Mouse (Mus musculus): ENCODE data around the gene Tead1. TPM values are rescaled to one million over a fixed set of nuclear protein-coding genes. Genes with fewer than 3 reads are reported as not detected.
A peak's percentile ranks its signal among the peaks of the same experiment; 100 is the strongest.

Gene Tead1
- polyA plus RNA-seq, 1 experiment from 2014 or later, result 1.5 TPM

DNA sequence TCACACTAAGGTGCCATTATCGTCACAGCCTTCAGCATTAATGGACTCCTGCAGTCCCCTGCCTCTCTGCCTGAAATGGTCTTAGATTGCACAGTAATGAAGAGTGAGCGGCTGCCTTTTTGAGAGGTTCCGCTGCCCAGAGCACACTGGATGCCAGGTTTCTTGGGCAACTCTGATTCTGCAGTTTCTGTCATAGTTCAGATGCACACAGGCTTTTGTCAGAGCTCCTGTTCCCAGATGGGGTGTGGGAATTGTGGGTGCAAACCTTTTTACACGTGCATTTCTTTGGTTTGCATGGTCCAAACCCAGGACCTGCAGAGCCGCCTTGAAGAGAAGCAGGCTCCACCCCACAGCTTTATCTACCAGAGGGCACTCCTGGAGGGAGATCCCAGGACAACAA is 19.3 kb upstream of the Tead1 start:
- ATAC-seq (ENCODE audit: low read depth), result no peak
- no peak overlapping the region for H3K4me3 ChIP-seq (ENCODE audit: low read depth, low read length)

DNA sequence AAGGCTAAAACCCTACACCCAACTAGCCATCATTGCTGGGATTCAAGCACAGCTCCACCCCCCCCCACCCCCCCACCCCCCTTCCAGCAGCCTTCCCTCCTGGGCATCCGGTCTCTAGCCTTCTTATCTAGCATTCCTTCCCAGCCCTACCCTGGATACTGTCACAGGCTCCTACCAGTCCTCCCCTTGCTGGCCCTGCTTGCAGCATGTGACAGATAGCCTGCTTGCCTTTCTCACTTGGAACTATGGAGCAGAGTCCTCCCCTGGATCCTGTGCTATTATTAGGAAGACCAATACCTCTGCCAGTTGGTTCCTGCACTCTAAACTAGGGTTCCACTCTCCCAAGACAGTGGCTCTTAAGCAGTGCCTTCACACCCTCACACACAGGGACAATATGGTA is 18.8 kb upstream of the Tead1 start:
- Histone ChIP-seq H3K36me3 (ENCODE audit: control insufficient read depth, insufficient read depth) (no peaks in the 10 kb centered on the region), H3K4me2 (ENCODE audit: low read depth, low read length) (no peak overlapping the region), H3K9me3 (replicated peaks; ENCODE audit: control insufficient read depth, low read length) (no peaks in the 10 kb centered on the region), H3K27me3 (ENCODE audit: control insufficient read depth, insufficient read depth, low read depth, low read length) (no peaks in the 10 kb centered on the region), H3K4me3 (ENCODE audit: low read depth, low read length) (no peak overlapping the region), H3K9ac (ENCODE audit: low read depth, low read length) (no peak overlapping the region), H3K4me1 (ENCODE audit: control insufficient read depth, low read depth, low read length) (no peaks in the 10 kb centered on the region), H3K27ac (ENCODE audit: low read length) (no peak overlapping the region)
- WGBS (ENCODE audit: insufficient replicate concordance), result 38% methylated on average over 1 of the region's 1 CpGs
- 0 out of 2 replicates have a peak, but pooled peaks have one; percentile 30 for ATAC-seq (ENCODE audit: low read depth)

More for the DNA sequence above, 19.3 kb upstream of the Tead1 start:
- 45% methylated on average over 5 of the region's 5 CpGs for WGBS (ENCODE audit: insufficient replicate concordance)
- H3K27me3 ChIP-seq (ENCODE audit: control insufficient read depth, insufficient read depth, low read depth, low read length), result no peaks in the 10 kb centered on the region
- no peaks in the 10 kb centered on the region for H3K4me1 ChIP-seq (ENCODE audit: control insufficient read depth, low read depth, low read length)
- no peak overlapping the region for H3K4me2 ChIP-seq (ENCODE audit: low read depth, low read length)
- H3K27ac ChIP-seq (ENCODE audit: low read length), result no peak overlapping the region
- H3K9ac ChIP-seq (ENCODE audit: low read depth, low read length), result no peak overlapping the region
- H3K36me3 ChIP-seq (ENCODE audit: control insufficient read depth, insufficient read depth), result no peaks in the 10 kb centered on the region
- no peaks in the 10 kb centered on the region for H3K9me3 ChIP-seq (replicated peaks; ENCODE audit: control insufficient read depth, low read length)

DNA sequence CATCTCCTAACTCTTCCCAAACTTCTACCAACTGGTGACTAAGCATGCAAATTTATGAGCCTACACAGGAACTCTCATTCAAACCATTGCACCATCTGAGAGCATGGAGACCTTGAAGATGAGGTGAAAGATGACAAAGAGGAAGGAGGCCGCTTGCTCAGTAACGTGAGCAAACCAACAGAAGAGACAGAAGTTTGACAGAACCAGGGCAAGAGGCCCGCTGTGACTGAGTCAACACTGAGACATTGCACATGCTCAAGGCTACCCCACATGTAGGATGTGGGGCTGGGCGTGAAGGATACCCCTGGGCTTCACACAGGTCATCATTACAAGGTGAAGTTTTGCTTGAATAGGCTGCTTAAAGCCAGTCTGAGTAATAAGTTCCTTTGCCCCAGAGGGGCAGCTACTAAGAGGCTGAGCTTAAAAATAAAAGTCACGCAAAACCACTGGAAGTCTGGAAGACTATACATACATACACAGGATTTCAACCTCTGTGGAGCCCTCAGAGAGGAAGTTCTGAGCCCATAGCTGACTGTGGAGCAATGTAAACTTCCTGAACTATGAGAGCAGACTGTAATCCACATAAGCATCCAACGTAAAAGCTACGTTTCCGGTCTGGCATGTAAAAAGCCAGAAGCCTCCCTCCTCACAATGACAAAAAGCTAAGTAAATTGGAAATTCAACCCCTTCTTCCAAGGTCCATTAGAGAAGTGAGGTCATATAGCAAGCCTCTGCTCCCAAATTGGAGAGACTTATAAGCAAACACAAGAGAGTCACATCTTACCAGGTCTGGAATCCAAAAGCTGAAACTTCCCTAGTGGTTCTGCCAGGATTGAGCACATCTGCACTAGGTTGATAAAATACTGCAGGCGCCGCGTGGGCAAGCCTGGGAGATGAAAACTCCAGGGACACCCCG is 16.5 kb upstream of the Tead1 start:
- H3K36me3 ChIP-seq (ENCODE audit: control insufficient read depth, insufficient read depth), result no peaks in the 10 kb centered on the region
- no peak overlapping the region for H3K4me2 ChIP-seq (ENCODE audit: low read depth, low read length)
- no peaks in the 10 kb centered on the region for H3K9me3 ChIP-seq (replicated peaks; ENCODE audit: control insufficient read depth, low read length)
- 34% methylated on average over 12 of the region's 12 CpGs for WGBS (ENCODE audit: insufficient replicate concordance)
- no peak overlapping the region for H3K4me3 ChIP-seq (ENCODE audit: low read depth, low read length)
- H3K27me3 ChIP-seq (ENCODE audit: control insufficient read depth, insufficient read depth, low read depth, low read length), result no peaks in the 10 kb centered on the region
- 0 out of 2 replicates have a peak overlapping the region, but pooled peaks have one; percentile 22 for H3K27ac ChIP-seq (ENCODE audit: low read length)
- H3K4me1 ChIP-seq (ENCODE audit: control insufficient read depth, low read depth, low read length), result no peaks in the 10 kb centered on the region
- ATAC-seq (ENCODE audit: low read depth), result no peak
- H3K9ac ChIP-seq (ENCODE audit: low read depth, low read length), result no peak overlapping the region

DNA sequence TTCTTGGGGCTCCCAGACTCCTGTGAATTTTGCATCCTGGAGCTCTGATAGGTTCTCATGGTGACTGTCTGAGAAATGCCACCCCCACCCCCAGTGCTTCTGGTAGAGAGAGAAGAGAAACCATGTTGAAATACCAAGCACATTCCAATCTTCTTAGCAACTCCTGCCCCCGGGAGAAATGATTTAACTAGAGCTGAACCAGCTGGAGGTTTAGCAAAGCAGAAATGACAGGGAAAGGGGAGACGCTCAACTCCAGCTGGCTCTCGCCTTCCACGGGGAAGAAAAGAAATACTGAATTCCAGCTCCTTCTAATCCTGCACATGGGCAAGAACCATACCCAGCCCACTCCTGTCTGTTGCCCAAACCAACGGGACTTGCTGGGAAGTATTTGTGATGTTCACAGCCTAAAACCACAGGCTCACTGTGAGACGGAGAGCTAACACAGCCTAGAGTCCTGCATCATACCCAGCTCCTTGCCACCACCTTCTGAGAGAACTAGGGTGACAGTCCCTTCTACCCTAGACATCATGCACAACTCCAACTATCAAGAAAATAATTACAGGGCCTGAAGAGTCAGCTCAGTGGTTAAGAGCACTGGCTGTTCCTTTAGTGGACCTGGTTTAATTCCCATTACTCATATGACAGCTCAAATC is 15.7 kb upstream of the Tead1 start:
- no peak for ATAC-seq (ENCODE audit: low read depth)
- WGBS (ENCODE audit: insufficient replicate concordance), result 40% methylated on average over 6 of the region's 6 CpGs
- no peaks in the 10 kb centered on the region for H3K9me3 ChIP-seq (replicated peaks; ENCODE audit: control insufficient read depth, low read length)
- H3K4me3 ChIP-seq (ENCODE audit: low read depth, low read length), result no peak overlapping the region
- no peak overlapping the region for H3K9ac ChIP-seq (ENCODE audit: low read depth, low read length)
- 0 out of 2 replicates have a peak overlapping the region, but pooled peaks have one; percentile 22 for H3K27ac ChIP-seq (ENCODE audit: low read length)
- H3K36me3 ChIP-seq (ENCODE audit: control insufficient read depth, insufficient read depth), result no peaks in the 10 kb centered on the region
- no peaks in the 10 kb centered on the region for H3K27me3 ChIP-seq (ENCODE audit: control insufficient read depth, insufficient read depth, low read depth, low read length)
- H3K4me2 ChIP-seq (ENCODE audit: low read depth, low read length), result no peak overlapping the region
- no peaks in the 10 kb centered on the region for H3K4me1 ChIP-seq (ENCODE audit: control insufficient read depth, low read depth, low read length)

DNA sequence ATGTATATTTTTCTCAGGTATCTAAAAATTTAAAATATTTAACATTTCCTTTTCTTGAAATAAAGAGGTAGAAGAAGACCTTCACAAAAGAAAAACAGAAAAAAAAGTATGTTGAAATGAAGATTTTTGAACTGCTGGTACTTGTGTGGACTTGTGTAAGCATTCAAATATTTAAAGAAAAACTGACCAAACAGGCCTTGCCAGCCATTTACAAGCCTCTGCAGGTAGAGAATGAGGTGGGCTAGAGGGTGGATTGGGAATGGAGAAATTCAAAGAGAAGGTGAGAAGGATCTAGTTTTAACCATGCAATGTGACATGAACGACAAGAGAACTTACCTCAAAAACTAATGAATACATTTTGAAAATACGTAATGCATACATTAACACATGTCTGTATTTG is 9.1 kb upstream of the Tead1 start:
- Histone ChIP-seq H3K36me3 (ENCODE audit: control insufficient read depth, insufficient read depth) (no peaks in the 10 kb centered on the region), H3K4me2 (ENCODE audit: low read depth, low read length) (no peak overlapping the region), H3K9ac (ENCODE audit: low read depth, low read length) (no peak overlapping the region), H3K4me3 (ENCODE audit: low read depth, low read length) (no peak overlapping the region), H3K27ac (ENCODE audit: low read length) (no peak overlapping the region), H3K9me3 (replicated peaks; ENCODE audit: control insufficient read depth, low read length) (no peaks in the 10 kb centered on the region), H3K27me3 (ENCODE audit: control insufficient read depth, insufficient read depth, low read depth, low read length) (no peaks in the 10 kb centered on the region), H3K4me1 (ENCODE audit: control insufficient read depth, low read depth, low read length) (no peaks in the 10 kb centered on the region)
- ATAC-seq (ENCODE audit: low read depth), result no peak
- 71% methylated on average over 2 of the region's 2 CpGs for WGBS (ENCODE audit: insufficient replicate concordance)

DNA sequence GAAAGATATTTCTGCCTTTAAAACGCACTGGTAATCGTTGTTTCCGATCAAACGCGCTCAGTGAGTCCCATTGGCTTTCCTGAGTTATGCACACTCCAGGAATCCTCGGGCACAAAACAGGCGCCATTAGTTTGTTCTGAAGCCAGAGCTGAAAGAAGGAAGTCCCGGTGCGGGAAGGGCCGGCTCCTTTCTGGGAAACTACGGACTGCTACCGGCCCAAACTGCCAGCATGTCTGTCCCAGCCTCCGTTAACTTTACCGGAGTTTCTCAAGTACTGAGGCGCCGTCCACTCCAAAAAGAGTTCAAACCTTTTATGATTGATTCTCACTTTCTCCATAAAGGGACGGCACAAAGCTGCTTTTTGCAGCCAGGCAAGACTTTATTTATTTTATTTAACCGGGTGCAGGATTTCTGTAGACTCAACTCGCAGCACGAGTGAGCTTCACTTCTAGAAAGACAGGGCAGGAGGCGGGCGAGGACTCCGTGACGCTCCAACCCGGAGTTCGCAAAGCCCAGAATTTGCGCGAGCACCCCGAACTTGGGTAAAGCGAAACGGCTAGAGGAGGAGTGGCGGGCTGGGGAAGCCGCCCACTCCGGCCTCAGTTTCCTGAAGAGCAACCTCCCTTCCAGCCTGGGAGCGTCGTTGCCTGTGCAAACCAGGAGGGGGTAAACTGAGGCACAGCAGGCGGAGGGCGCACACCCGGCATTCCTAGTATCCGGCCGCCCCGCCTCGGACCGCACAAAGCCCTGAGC is 524 bp upstream of the Tead1 start:
- H3K9ac ChIP-seq (ENCODE audit: low read depth, low read length), result peak overlapping the region; percentile 42; the same call in 1 of the 2 replicates
- H3K9me3 ChIP-seq (replicated peaks; ENCODE audit: control insufficient read depth, low read length), result no peaks in the 10 kb centered on the region
- peak overlapping the region; percentile 50 for H3K27ac ChIP-seq (ENCODE audit: low read length)
- no peaks in the 10 kb centered on the region for H3K36me3 ChIP-seq (ENCODE audit: control insufficient read depth, insufficient read depth)
- ATAC-seq (ENCODE audit: low read depth), result peak; percentile 40
- peak overlapping the region; percentile 60 for H3K4me2 ChIP-seq (ENCODE audit: low read depth, low read length)
- peak overlapping the region; percentile 61 for H3K4me3 ChIP-seq (ENCODE audit: low read depth, low read length)
- WGBS (ENCODE audit: insufficient replicate concordance), result under 1% methylated on average over 44 of the region's 44 CpGs
- peaks cover 41% of the 10 kb centered on the region for H3K27me3 ChIP-seq (ENCODE audit: control insufficient read depth, insufficient read depth, low read depth, low read length)
- no peaks in the 10 kb centered on the region for H3K4me1 ChIP-seq (ENCODE audit: control insufficient read depth, low read depth, low read length)

DNA sequence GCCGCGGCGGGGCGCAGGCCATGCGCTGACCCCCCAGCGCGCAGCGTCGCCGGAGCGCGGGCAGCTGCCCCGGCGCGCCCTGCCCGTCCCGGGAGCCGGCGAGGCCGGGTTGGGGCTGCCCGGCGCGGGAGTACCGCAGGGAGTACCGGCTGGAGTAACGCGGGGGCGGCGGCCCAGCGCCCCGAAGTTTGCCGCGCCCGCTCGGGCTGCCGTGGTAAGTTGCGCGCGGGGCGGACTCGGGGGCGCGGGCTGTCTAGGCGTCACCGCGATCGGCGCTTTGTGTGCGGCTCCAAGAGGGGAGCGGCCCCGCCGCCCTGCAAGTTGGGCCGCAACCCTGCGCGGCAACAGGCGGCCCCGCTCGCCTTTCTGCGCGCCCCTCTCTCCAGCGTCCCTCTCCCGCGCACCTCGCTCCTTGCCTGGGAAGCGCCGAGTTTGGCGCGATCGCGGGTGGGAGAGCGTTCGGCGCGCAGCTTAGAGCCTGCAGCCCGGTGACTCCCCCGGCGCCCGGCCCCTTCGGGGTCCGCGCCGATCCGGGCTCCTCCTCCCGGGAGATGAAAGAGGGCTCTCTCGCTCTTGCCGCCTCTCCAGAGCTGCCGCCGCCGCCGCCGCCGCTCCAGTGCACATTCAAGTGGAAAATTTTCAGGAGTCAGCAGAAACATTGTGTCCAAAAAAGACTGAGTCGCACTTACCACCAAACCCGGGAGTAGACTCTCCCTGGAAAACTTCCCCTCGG is 561 bp downstream of the Tead1 start:
- peak overlapping the region; percentile 70 for H3K27ac ChIP-seq (ENCODE audit: low read length)
- H3K4me2 ChIP-seq (ENCODE audit: low read depth, low read length), result peak overlapping the region; percentile 60
- no peaks in the 10 kb centered on the region for H3K9me3 ChIP-seq (replicated peaks; ENCODE audit: control insufficient read depth, low read length)
- peaks cover 41% of the 10 kb centered on the region for H3K27me3 ChIP-seq (ENCODE audit: control insufficient read depth, insufficient read depth, low read depth, low read length)
- H3K9ac ChIP-seq (ENCODE audit: low read depth, low read length), result peak overlapping the region; percentile 56
- H3K36me3 ChIP-seq (ENCODE audit: control insufficient read depth, insufficient read depth), result no peaks in the 10 kb centered on the region
- ATAC-seq (ENCODE audit: low read depth), result peak; percentile 54
- WGBS (ENCODE audit: insufficient replicate concordance), result under 1% methylated on average over 65 of the region's 95 CpGs
- H3K4me1 ChIP-seq (ENCODE audit: control insufficient read depth, low read depth, low read length), result no peaks in the 10 kb centered on the region
- peak overlapping the region; percentile 61 for H3K4me3 ChIP-seq (ENCODE audit: low read depth, low read length)

DNA sequence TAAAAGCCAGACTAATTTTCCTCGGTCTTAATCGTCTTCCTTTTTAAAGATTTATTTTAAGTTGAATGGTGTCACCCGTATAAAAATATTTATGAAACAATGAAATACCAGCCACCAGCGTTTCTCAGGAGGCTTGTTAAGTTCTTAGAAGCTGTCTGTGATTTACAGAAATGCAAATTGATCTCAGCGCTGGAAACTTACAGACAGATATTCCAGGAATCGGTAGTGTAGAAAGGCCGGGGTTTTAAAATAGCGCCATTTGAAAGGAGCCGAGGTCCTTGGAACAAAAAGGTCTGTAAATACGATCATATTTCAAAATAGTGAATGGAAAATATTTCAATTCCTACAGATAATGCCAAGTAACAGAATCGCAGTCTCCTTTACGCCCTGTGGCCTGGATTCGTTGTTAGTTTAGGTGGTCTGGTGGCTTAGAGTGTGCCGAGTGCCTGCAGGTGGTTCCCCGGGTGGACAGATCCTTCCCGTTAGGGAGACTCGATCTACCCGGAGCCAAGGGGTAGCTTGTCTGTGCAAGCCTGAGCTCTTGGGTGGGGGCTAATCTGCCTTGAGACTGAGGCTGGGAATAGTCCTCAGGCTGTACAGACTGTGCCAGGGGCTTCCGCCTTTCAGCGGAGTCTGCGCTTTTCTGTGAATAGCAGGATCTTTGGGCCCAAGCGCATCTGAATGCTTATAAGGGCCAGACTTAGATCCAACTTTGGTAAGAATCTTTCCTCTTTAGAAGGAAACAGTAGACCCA is 1.6 kb downstream of the Tead1 start:
- H3K27me3 ChIP-seq (ENCODE audit: control insufficient read depth, insufficient read depth, low read depth, low read length), result peaks cover 49% of the 10 kb centered on the region
- H3K4me3 ChIP-seq (ENCODE audit: low read depth, low read length), result peak overlapping the region; percentile 31
- H3K4me1 ChIP-seq (ENCODE audit: control insufficient read depth, low read depth, low read length), result no peaks in the 10 kb centered on the region; the same call in 1 of the 2 replicates
- no peak for ATAC-seq (ENCODE audit: low read depth)
- H3K27ac ChIP-seq (ENCODE audit: low read length), result no peak overlapping the region
- H3K9me3 ChIP-seq (replicated peaks; ENCODE audit: control insufficient read depth, low read length), result no peaks in the 10 kb centered on the region
- WGBS (ENCODE audit: insufficient replicate concordance), result 7% methylated on average over 22 of the region's 22 CpGs
- no peaks in the 10 kb centered on the region for H3K36me3 ChIP-seq (ENCODE audit: control insufficient read depth, insufficient read depth)
- H3K4me2 ChIP-seq (ENCODE audit: low read depth, low read length), result peak overlapping the region; percentile 60
- no peak overlapping the region for H3K9ac ChIP-seq (ENCODE audit: low read depth, low read length)
